Mouse (Mus musculus): Measurements from ENCODE around the gene Rgs9. TPM values are rescaled to one million over a fixed set of nuclear protein-coding genes. Genes with fewer than 3 reads are reported as not detected.

The Rgs9 gene
- polyA plus RNA-seq, 1 experiment: 4.8 TPM

GRCm38 (mm10) chr11:109210341-109210740 is 87.6 kb downstream of the Rgs9 start:
- no peak overlapping the region for H3K27ac ChIP-seq (ENCODE audit: insufficient read depth, low read length)
- H3K4me1 ChIP-seq (ENCODE audit: control insufficient read depth, insufficient read depth, low read length): no peaks in the 10 kb centered on the region
- H3K4me3 ChIP-seq (ENCODE audit: low read depth, low read length): no peak overlapping the region
- no peaks in the 10 kb centered on the region for H3K36me3 ChIP-seq (ENCODE audit: control insufficient read depth, insufficient read depth, low read length, poor library complexity, severe bottlenecking)
- TF ChIP-seq POLR2A (IDR thresholded peaks at IDR 0.05; ENCODE audit: insufficient read depth, low read length) (no peak), EP300 (IDR thresholded peaks at IDR 0.05; ENCODE audit: insufficient read depth, low read depth, low read length) (no peak), CTCF (IDR thresholded peaks at IDR 0.05; ENCODE audit: low read depth, low read length) (no peak)
- H3K9ac ChIP-seq (ENCODE audit: low read depth, poor library complexity, severe bottlenecking): no peak overlapping the region
- no peaks in the 10 kb centered on the region for H3K27me3 ChIP-seq (ENCODE audit: control insufficient read depth, insufficient read depth, low read length, poor library complexity, severe bottlenecking)
- H3K9me3 ChIP-seq (replicated peaks; ENCODE audit: control insufficient read depth, insufficient read depth, low read length, poor library complexity, severe bottlenecking): no peaks in the 10 kb centered on the region

- H3K27me3 ChIP-seq (ENCODE audit: control insufficient read depth, insufficient read depth, low read length, poor library complexity, severe bottlenecking): peaks cover 1% of the 10 kb centered on the region; the same call in 1 of the 2 replicates
- H3K4me3 ChIP-seq (ENCODE audit: low read depth, low read length): no peak overlapping the region
- no peaks in the 10 kb centered on the region for H3K36me3 ChIP-seq (ENCODE audit: control insufficient read depth, insufficient read depth, low read length, poor library complexity, severe bottlenecking)
- no peaks in the 10 kb centered on the region for H3K9me3 ChIP-seq (replicated peaks; ENCODE audit: control insufficient read depth, insufficient read depth, low read length, poor library complexity, severe bottlenecking)
- no peak for TF ChIP-seq EP300 (IDR thresholded peaks at IDR 0.05; ENCODE audit: insufficient read depth, low read depth, low read length)
- no peak for TF ChIP-seq CTCF (IDR thresholded peaks at IDR 0.05; ENCODE audit: low read depth, low read length)
- TF ChIP-seq POLR2A (IDR thresholded peaks at IDR 0.05; ENCODE audit: insufficient read depth, low read length): no peak
- H3K27ac ChIP-seq (ENCODE audit: insufficient read depth, low read length): no peak overlapping the region
- H3K9ac ChIP-seq (ENCODE audit: low read depth, poor library complexity, severe bottlenecking): no peak overlapping the region
- H3K4me1 ChIP-seq (ENCODE audit: control insufficient read depth, insufficient read depth, low read length): no peaks in the 10 kb centered on the region
These were observed 91.2 kb downstream of the Rgs9 start for GRCm38 (mm10) chr11:109206732-109207131.

- TF ChIP-seq CTCF (IDR thresholded peaks at IDR 0.05; ENCODE audit: low read depth, low read length) (no peak), POLR2A (IDR thresholded peaks at IDR 0.05; ENCODE audit: insufficient read depth, low read length) (no peak), EP300 (IDR thresholded peaks at IDR 0.05; ENCODE audit: insufficient read depth, low read depth, low read length) (no peak)
- peaks cover 1% of the 10 kb centered on the region; the same call in 1 of the 2 replicates for H3K27me3 ChIP-seq (ENCODE audit: control insufficient read depth, insufficient read depth, low read length, poor library complexity, severe bottlenecking)
- H3K9me3 ChIP-seq (replicated peaks; ENCODE audit: control insufficient read depth, insufficient read depth, low read length, poor library complexity, severe bottlenecking): no peaks in the 10 kb centered on the region
- H3K27ac ChIP-seq (ENCODE audit: insufficient read depth, low read length): no peak overlapping the region
- no peak overlapping the region for H3K4me3 ChIP-seq (ENCODE audit: low read depth, low read length)
- no peaks in the 10 kb centered on the region for H3K4me1 ChIP-seq (ENCODE audit: control insufficient read depth, insufficient read depth, low read length)
- H3K36me3 ChIP-seq (ENCODE audit: control insufficient read depth, insufficient read depth, low read length, poor library complexity, severe bottlenecking): no peaks in the 10 kb centered on the region
- H3K9ac ChIP-seq (ENCODE audit: low read depth, poor library complexity, severe bottlenecking): no peak overlapping the region
These were observed 91.9 kb downstream of the Rgs9 start for GRCm38 (mm10) chr11:109206028-109206427.

- no peak overlapping the region for H3K27ac ChIP-seq (ENCODE audit: insufficient read depth, low read length)
- H3K27me3 ChIP-seq (ENCODE audit: control insufficient read depth, insufficient read depth, low read length, poor library complexity, severe bottlenecking): peaks cover 3% of the 10 kb centered on the region
- H3K36me3 ChIP-seq (ENCODE audit: control insufficient read depth, insufficient read depth, low read length, poor library complexity, severe bottlenecking): no peaks in the 10 kb centered on the region
- H3K9me3 ChIP-seq (replicated peaks; ENCODE audit: control insufficient read depth, insufficient read depth, low read length, poor library complexity, severe bottlenecking): no peaks in the 10 kb centered on the region
- H3K4me3 ChIP-seq (ENCODE audit: low read depth, low read length): no peak overlapping the region
- no peak overlapping the region for H3K9ac ChIP-seq (ENCODE audit: low read depth, poor library complexity, severe bottlenecking)
- no peaks in the 10 kb centered on the region for H3K4me1 ChIP-seq (ENCODE audit: control insufficient read depth, insufficient read depth, low read length)
- no peak for TF ChIP-seq EP300 (IDR thresholded peaks at IDR 0.05; ENCODE audit: insufficient read depth, low read depth, low read length)
- no peak for TF ChIP-seq CTCF (IDR thresholded peaks at IDR 0.05; ENCODE audit: low read depth, low read length)
- no peak for TF ChIP-seq POLR2A (IDR thresholded peaks at IDR 0.05; ENCODE audit: insufficient read depth, low read length)
These were observed 98.2 kb downstream of the Rgs9 start for GRCm38 (mm10) chr11:109199612-109200293.

GRCm38 (mm10) chr11:109192673-109193557 is 105.0 kb downstream of the Rgs9 start:
- no peaks in the 10 kb centered on the region for H3K36me3 ChIP-seq (ENCODE audit: control insufficient read depth, insufficient read depth, low read length, poor library complexity, severe bottlenecking)
- no peaks in the 10 kb centered on the region; the same call in 1 of the 2 replicates for H3K27me3 ChIP-seq (ENCODE audit: control insufficient read depth, insufficient read depth, low read length, poor library complexity, severe bottlenecking)
- no peak overlapping the region for H3K4me3 ChIP-seq (ENCODE audit: low read depth, low read length)
- H3K4me1 ChIP-seq (ENCODE audit: control insufficient read depth, insufficient read depth, low read length): no peaks in the 10 kb centered on the region
- TF ChIP-seq POLR2A (IDR thresholded peaks at IDR 0.05; ENCODE audit: insufficient read depth, low read length) (no peak), CTCF (IDR thresholded peaks at IDR 0.05; ENCODE audit: low read depth, low read length) (peak; percentile 79)
- no peak overlapping the region for H3K9ac ChIP-seq (ENCODE audit: low read depth, poor library complexity, severe bottlenecking)
- H3K27ac ChIP-seq (ENCODE audit: insufficient read depth, low read length): no peak overlapping the region
- no peaks in the 10 kb centered on the region for H3K9me3 ChIP-seq (replicated peaks; ENCODE audit: control insufficient read depth, insufficient read depth, low read length, poor library complexity, severe bottlenecking)

- H3K9me3 ChIP-seq (replicated peaks; ENCODE audit: control insufficient read depth, insufficient read depth, low read length, poor library complexity, severe bottlenecking): no peaks in the 10 kb centered on the region
- H3K36me3 ChIP-seq (ENCODE audit: control insufficient read depth, insufficient read depth, low read length, poor library complexity, severe bottlenecking): no peaks in the 10 kb centered on the region
- H3K27me3 ChIP-seq (ENCODE audit: control insufficient read depth, insufficient read depth, low read length, poor library complexity, severe bottlenecking): no peaks in the 10 kb centered on the region
- H3K27ac ChIP-seq (ENCODE audit: insufficient read depth, low read length): no peak overlapping the region
- H3K4me3 ChIP-seq (ENCODE audit: low read depth, low read length): no peak overlapping the region
- H3K9ac ChIP-seq (ENCODE audit: low read depth, poor library complexity, severe bottlenecking): no peak overlapping the region
- no peaks in the 10 kb centered on the region for H3K4me1 ChIP-seq (ENCODE audit: control insufficient read depth, insufficient read depth, low read length)
- no peak for TF ChIP-seq CTCF (IDR thresholded peaks at IDR 0.05; ENCODE audit: low read depth, low read length)
- TF ChIP-seq POLR2A (IDR thresholded peaks at IDR 0.05; ENCODE audit: insufficient read depth, low read length): no peak
- no peak for TF ChIP-seq EP300 (IDR thresholded peaks at IDR 0.05; ENCODE audit: insufficient read depth, low read depth, low read length)
These were observed 109.7 kb downstream of the Rgs9 start for GRCm38 (mm10) chr11:109188235-109188634.

All from ES-Bruce4 (cell line).